Mouse (Mus musculus): ENCODE data around the gene Artn. TPM values are rescaled to one million over a fixed set of nuclear protein-coding genes. Genes with fewer than 3 reads are reported as not detected.

Gene Artn
- polyA plus RNA-seq, 1 experiment from 2014 or later: 0.87 TPM

DNA sequence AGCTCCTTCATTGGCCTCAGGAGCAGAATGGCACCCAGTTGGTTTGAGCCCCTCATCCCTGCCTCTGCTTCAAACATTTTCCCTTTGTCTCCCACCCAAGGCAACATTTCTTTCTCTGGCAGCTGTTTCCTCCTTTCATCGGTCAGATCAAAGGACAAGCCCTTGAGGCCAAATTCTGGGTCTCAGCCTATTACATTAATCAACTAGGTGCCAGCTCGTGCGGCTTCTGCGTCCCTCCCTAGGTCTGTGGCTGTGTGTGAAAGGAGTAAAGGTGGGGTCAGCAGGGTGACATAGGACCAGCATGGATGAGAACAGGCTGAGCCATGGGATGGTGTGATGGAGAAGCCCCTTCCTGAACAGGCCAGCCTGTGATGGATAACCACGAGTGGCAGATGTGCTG lies 13.8 kb upstream of the Artn start:
- 0 out of 2 replicates have a peak, but pooled peaks have one; percentile 23 for ATAC-seq (ENCODE audit: low FRiP score, low read depth)

DNA sequence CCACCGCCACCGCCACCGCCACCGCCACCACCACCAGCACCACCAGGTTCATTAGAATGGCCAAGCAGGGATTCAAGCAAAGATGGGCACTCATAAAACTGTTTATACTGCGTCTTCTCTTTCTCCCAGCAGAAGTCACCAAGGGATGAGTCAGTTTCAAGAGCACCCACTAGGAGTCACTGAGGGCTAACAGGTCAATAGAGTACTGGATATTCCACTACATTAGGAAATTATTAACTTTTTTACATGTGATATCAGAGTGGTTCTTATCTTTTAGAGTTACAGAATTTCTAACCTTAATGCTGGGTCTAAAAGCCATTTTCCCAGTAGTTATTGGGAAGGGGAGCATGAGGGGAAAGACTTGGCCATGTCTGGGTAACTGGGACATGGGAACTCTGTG lies 7.4 kb upstream of the Artn start:
- no peak overlapping the region for H3K4me2 ChIP-seq
- 95% methylated on average over 5 of the region's 5 CpGs for WGBS
- no peaks in the 10 kb centered on the region for H3K4me1 ChIP-seq (replicated peaks)
- no peak overlapping the region for H3K4me3 ChIP-seq
- no peaks in the 10 kb centered on the region for H3K9me3 ChIP-seq
- no peak overlapping the region for H3K9ac ChIP-seq
- H3K36me3 ChIP-seq: no peaks in the 10 kb centered on the region
- H3K27me3 ChIP-seq: no peaks in the 10 kb centered on the region
- ATAC-seq (ENCODE audit: low FRiP score, low read depth): no peak
- no peak overlapping the region for H3K27ac ChIP-seq (replicated peaks)

More for the DNA sequence above, 13.8 kb upstream of the Artn start:
- Histone ChIP-seq H3K9ac (no peak overlapping the region), H3K4me2 (no peak overlapping the region), H3K36me3 (no peaks in the 10 kb centered on the region), H3K4me1 (replicated peaks) (no peaks in the 10 kb centered on the region), H3K27ac (replicated peaks) (no peak overlapping the region), H3K4me3 (no peak overlapping the region), H3K9me3 (no peaks in the 10 kb centered on the region), H3K27me3 (no peaks in the 10 kb centered on the region)
- 36% methylated on average over 5 of the region's 5 CpGs for WGBS

DNA sequence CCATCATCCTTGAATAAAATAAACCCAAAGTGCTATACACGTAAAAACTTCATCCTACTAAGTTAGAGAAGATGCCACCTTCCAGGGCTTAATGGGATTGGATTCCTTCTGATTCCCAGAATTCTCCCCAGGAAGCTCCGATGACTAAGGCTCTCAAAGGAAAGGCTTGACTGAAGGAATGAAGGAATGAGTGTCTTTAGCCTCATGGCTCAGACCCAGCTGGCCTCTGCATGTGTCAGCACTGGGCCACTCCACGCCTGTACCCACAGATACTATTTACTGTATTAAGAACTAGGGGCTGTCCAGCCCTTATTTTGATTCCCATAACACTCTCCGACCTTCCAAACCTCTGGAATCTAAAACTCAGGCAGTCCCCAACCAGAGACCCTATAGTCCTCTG lies 4.5 kb upstream of the Artn start:
- no peak overlapping the region for H3K27ac ChIP-seq (replicated peaks)
- H3K4me1 ChIP-seq (replicated peaks): peaks cover 8% of the 10 kb centered on the region
- no peak overlapping the region for H3K4me3 ChIP-seq
- 93% methylated on average over 4 of the region's 4 CpGs for WGBS
- no peaks in the 10 kb centered on the region for H3K36me3 ChIP-seq
- H3K9me3 ChIP-seq: no peaks in the 10 kb centered on the region
- no peak overlapping the region for H3K9ac ChIP-seq
- no peak overlapping the region for H3K4me2 ChIP-seq
- H3K27me3 ChIP-seq: peaks cover 15% of the 10 kb centered on the region
- ATAC-seq (ENCODE audit: low FRiP score, low read depth): no peak

DNA sequence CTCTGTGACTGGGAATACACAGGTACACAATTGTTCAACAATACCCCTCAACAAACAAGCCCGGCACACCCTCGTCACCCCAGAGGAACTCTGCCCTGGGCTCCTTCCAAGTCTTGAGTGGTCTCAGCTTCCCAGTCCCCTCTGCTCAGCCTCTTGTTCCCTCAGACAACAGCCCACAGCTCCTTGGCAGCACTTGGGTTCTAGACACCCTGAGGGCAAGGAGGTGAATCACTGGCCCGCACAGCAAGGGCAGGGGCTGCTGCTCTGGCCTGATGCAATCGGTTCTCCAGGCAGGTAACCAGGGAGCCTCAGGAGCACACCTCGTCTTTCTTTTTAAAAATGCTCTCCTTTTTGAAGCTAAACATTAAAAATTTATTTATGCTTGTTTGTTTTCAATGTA lies 3.7 kb upstream of the Artn start:
- H3K4me3 ChIP-seq: no peak overlapping the region
- no peaks in the 10 kb centered on the region for H3K36me3 ChIP-seq
- H3K9ac ChIP-seq: no peak overlapping the region
- H3K4me1 ChIP-seq (replicated peaks): peaks cover 13% of the 10 kb centered on the region
- no peaks in the 10 kb centered on the region for H3K9me3 ChIP-seq
- no peak overlapping the region for H3K4me2 ChIP-seq
- H3K27ac ChIP-seq (replicated peaks): no peak overlapping the region
- ATAC-seq (ENCODE audit: low FRiP score, low read depth): no peak
- WGBS: 90% methylated on average over 5 of the region's 5 CpGs
- peaks cover 23% of the 10 kb centered on the region for H3K27me3 ChIP-seq

DNA sequence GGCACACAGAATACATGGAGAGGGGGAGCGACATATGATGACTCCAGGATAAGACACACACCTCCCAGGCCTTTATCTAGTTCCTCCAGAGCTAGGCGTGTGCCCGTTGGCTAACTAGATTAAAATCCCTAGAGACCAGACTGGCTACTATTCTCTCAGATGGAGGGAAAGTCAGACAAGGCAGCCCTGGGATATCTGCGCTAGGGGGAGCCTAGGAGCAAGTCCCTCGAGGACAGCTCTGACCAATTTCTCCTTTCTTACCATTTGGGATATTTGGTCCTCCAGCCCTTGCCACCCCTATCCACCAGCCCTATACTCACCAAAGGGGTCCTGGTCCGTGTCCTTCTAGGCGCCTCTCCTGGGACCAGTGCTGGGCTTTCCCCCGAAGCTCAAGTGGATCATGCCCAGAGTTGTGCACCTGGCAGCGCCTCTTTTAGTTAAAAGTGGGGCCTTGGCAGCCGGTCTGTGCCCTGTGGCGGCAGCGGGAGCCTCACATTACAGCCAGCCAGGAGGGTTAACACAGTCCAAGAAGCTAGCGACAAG lies 793 bp downstream of the Artn start:
- WGBS: 2% methylated on average over 13 of the region's 13 CpGs
- peak overlapping the region; percentile 55 for H3K4me2 ChIP-seq
- H3K9ac ChIP-seq: no peak overlapping the region
- no peaks in the 10 kb centered on the region for H3K36me3 ChIP-seq
- H3K27ac ChIP-seq (replicated peaks): no peak overlapping the region
- H3K9me3 ChIP-seq: no peaks in the 10 kb centered on the region
- peaks cover 28% of the 10 kb centered on the region for H3K4me1 ChIP-seq (replicated peaks)
- ATAC-seq (ENCODE audit: low FRiP score, low read depth): no peak
- H3K4me3 ChIP-seq: no peak overlapping the region
- H3K27me3 ChIP-seq: peaks cover 28% of the 10 kb centered on the region

DNA sequence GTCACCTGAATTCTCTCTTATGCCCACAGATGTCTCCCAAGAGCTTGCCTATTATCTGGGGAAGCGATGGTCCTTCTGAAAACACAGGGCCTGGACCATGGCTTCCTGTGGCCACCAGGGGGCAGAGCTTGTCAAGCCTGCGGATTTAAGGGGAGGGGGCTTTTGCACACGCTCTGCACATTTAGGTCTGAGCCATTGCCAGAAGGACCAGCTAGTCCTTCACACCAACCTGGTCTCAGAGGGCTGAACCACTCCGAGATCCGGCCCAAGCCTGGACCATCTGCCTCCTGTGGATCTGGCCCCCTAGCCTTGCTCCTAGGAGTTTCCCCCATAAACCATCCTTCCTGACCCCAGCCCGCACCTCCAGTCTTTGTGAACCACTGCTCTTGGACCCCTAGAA lies 1.3 kb downstream of the Artn start:
- Histone ChIP-seq H3K4me2 (no peak overlapping the region), H3K27ac (replicated peaks) (no peak overlapping the region), H3K4me1 (replicated peaks) (peaks cover 28% of the 10 kb centered on the region), H3K9ac (no peak overlapping the region), H3K4me3 (no peak overlapping the region), H3K27me3 (peaks cover 28% of the 10 kb centered on the region), H3K36me3 (no peaks in the 10 kb centered on the region), H3K9me3 (no peaks in the 10 kb centered on the region)
- ATAC-seq (ENCODE audit: low FRiP score, low read depth): peak; percentile 32
- 13% methylated on average over 6 of the region's 6 CpGs for WGBS

DNA sequence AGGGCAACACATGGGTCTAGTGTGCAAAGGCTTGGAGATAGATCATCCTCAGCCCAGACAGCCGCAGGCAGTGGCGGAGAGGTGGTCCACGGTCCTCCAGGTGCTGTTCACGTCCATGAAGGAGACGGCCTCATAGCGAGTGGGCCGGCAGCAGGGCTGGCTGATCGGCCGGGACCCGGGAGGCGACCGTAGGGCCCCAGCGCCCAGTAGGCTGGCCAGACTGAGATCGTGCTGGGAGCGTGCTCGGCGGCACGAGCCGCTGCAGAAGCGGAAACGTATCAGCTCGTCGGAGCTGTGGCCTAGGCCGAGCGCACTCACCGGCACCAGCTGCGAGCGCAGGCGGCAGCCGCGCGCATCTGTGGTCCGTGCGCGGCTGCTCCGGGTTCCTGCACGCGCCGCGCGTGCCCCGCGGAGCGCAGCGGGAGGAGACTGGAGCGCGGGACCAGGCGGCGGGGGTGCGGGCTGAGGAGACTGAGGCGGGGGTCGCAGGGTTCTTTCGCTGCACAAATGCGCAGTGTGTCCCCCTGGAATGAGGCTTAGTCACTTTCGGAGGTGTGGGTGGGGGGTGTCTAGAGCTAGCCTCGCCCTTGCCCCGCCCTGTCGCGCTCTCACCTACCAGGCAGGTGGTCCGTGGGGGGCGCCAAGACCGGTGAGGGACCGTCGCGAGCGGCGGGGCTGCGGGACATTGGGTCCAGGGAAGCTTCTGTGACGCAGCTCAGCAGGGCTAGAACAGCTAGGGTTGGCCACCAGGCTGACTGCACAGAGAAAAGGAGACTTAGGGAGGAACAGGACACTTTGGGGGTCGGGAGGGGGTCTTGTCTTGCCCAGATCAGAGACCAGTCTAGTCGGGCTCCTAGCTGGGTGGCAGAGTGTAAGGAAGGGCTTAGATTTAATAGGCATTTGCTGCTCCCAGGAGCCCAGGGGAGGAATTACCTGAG lies 2.7 kb downstream of the Artn start:
- Histone ChIP-seq H3K9ac (peak overlapping the region; percentile 49), H3K27me3 (peaks cover 28% of the 10 kb centered on the region), H3K9me3 (no peaks in the 10 kb centered on the region), H3K27ac (replicated peaks) (no peak overlapping the region), H3K36me3 (no peaks in the 10 kb centered on the region), H3K4me2 (peak overlapping the region; percentile 79), H3K4me3 (peak overlapping the region; percentile 44), H3K4me1 (replicated peaks) (peaks cover 28% of the 10 kb centered on the region)
- 1% methylated on average over 66 of the region's 71 CpGs for WGBS
- ATAC-seq (ENCODE audit: low FRiP score, low read depth): peak; percentile 83

DNA sequence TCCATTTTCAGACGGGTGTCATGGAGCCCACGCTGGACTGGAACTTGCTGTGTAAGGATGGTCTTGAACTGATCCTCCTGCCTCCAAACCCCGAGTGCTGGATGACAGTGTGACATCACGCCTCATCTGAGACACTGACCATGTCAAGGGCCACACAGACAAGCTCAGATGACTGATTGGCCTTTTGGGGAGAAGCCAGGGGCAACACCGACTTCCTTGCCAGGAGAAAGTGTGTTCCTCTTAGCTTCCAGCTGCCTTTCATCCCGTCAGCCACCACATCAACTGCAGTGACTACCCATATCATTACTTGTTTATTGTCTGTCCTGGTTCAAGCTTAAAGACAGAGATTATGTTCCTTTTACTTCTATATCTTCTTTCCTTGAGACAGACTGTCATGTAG lies 4.6 kb downstream of the Artn start:
- 62% methylated on average over 4 of the region's 6 CpGs for WGBS
- Histone ChIP-seq H3K36me3 (no peaks in the 10 kb centered on the region), H3K27me3 (peaks cover 22% of the 10 kb centered on the region), H3K4me3 (no peak overlapping the region), H3K9ac (no peak overlapping the region), H3K27ac (replicated peaks) (no peak overlapping the region), H3K9me3 (no peaks in the 10 kb centered on the region), H3K4me2 (no peak overlapping the region), H3K4me1 (replicated peaks) (peaks cover 28% of the 10 kb centered on the region)
- ATAC-seq (ENCODE audit: low FRiP score, low read depth): no peak

DNA sequence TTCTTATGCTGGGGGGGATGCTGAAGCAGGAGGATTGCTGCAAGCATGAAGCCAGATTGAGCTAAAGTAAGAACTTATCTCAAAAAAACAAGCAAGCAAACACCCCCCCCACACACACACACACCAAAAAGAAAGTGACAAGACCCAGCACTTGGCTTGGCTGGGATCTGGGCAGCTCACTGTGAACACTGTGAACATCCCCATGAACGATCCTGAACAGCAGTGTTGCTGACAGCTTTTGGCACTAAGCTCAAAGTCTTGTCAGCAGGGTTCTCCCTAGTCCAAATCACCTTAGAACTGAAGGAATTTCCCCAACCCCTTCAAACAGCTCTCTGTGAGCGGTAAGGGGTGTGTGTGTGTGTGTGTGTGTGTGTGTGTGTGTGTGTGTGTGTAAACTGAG lies 6.1 kb downstream of the Artn start:
- Histone ChIP-seq H3K4me2 (no peak overlapping the region), H3K9ac (no peak overlapping the region), H3K4me3 (no peak overlapping the region), H3K9me3 (no peaks in the 10 kb centered on the region), H3K4me1 (replicated peaks) (peaks cover 17% of the 10 kb centered on the region), H3K36me3 (no peaks in the 10 kb centered on the region), H3K27ac (replicated peaks) (no peak overlapping the region), H3K27me3 (peaks cover 7% of the 10 kb centered on the region)
- 62% methylated on average over 2 of the region's 2 CpGs for WGBS
- ATAC-seq (ENCODE audit: low FRiP score, low read depth): no peak

DNA sequence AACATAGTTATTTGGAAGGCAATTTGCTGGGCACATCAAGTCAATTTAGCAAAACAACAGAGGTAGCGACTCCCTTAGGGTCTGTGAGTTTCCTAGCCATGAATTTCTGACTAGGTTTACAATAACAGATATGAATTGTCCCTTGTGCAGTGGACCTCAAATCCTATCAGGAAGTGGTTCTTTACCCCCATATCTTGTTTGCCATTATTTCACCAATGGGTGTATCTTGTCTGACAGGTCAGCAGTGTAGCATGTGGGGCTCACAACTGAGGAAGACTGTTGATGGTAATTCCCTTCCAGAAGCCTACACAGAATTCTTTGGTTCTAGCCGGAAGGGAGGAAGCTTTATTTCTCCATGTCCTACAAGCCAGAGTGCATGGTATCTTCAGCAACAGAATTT lies 8.2 kb downstream of the Artn start:
- 89% methylated on average over 2 of the region's 2 CpGs for WGBS
- Histone ChIP-seq H3K27me3 (peaks cover 5% of the 10 kb centered on the region; the same call in 1 of the 2 replicates), H3K9ac (no peak overlapping the region), H3K4me2 (no peak overlapping the region), H3K4me3 (no peak overlapping the region), H3K9me3 (no peaks in the 10 kb centered on the region), H3K36me3 (no peaks in the 10 kb centered on the region), H3K27ac (replicated peaks) (no peak overlapping the region), H3K4me1 (replicated peaks) (peaks cover 1% of the 10 kb centered on the region; the same call in 1 of the 2 replicates)
- ATAC-seq (ENCODE audit: low FRiP score, low read depth): no peak

DNA sequence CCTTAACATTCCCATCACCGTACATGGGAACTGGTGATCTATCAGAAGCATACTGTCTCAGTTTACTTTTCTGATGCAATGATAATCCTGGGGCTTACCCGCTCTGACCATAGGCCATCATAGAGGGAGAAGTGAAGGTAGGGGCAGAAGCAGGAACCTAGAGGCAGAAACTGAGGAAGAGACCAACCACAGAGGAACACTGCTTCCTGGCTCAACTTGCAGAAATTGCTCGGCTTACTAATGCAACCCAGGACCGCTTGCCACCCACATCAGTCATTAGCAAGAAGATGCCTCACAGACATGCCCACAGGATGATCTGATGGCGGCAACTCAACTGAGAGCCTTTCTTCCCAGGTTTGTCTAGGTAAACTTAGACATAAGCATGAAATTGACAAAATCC lies 10.8 kb downstream of the Artn start:
- WGBS: 90% methylated on average over 5 of the region's 5 CpGs
- ATAC-seq (ENCODE audit: low FRiP score, low read depth): no peak
- H3K27me3 ChIP-seq: no peaks in the 10 kb centered on the region

DNA sequence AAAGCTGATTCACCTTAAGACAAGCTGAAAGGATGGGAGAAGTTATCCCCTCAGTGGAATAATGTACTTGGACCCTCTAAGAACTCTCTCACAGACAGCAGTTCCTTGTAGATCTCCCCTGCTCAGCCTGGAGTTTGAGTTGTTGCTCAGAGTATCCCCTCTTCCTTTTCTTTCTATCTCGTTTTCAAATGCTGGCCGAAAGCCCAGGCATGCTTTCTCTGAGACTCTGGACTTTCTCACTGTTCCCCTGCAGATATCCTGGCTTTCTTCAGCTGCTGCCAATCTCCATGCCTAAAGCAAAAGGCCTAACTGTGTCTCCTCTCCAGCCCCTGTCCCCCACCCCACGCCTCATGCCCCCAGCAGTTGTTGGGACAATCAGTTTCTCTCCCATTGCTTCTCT lies 11.3 kb downstream of the Artn start:
- H3K27ac ChIP-seq (replicated peaks): no peak overlapping the region
- no peaks in the 10 kb centered on the region for H3K36me3 ChIP-seq
- no peak overlapping the region for H3K4me3 ChIP-seq
- peaks cover 19% of the 10 kb centered on the region for H3K4me1 ChIP-seq (replicated peaks)
- 69% methylated on average over 3 of the region's 3 CpGs for WGBS
- H3K9me3 ChIP-seq: no peaks in the 10 kb centered on the region
- ATAC-seq (ENCODE audit: low FRiP score, low read depth): no peak
- H3K9ac ChIP-seq: no peak overlapping the region
- H3K27me3 ChIP-seq: no peaks in the 10 kb centered on the region
- no peak overlapping the region for H3K4me2 ChIP-seq

More for the DNA sequence above, 10.8 kb downstream of the Artn start:
- Histone ChIP-seq H3K9ac (no peak overlapping the region), H3K36me3 (no peaks in the 10 kb centered on the region), H3K9me3 (no peaks in the 10 kb centered on the region), H3K4me2 (no peak overlapping the region), H3K27ac (replicated peaks) (no peak overlapping the region), H3K4me3 (no peak overlapping the region), H3K4me1 (replicated peaks) (peaks cover 14% of the 10 kb centered on the region)

All from hindbrain, embryonic 15.5 days (tissue).